Mouse (Mus musculus): Measurements from ENCODE around the gene Tcp11l2. TPM values are rescaled to one million over a fixed set of nuclear protein-coding genes. Genes with fewer than 3 reads are reported as not detected.
A peak's percentile ranks its signal among the peaks of the same experiment; 100 is the strongest.

Gene Tcp11l2
- total and polyA plus RNA-seq, 3 experiments = 0.81 to 4.3 TPM; not detected in 1

DNA sequence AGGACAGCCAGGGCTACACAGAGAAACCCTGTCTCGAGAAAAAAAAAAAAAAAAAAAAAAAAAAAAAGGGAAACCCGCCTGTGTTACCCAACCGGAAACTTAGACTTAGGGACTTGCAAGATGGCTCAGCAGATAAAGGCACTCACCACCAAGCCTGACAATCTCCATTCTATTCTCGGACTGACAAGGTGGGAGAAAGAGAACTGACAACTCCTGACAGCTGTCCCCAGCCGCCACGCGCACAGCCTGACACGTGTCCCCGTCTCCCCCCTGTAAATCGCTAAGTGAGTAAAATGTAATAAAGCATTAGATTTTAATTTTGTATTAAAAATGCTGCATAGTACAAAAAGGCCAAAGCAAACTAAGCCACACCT, 26.5 kb upstream of the Tcp11l2 start (continued):
- TF ChIP-seq POLR2AphosphoS5 (IDR thresholded peaks at IDR 0.05; ENCODE audit: borderline replicate concordance, low read depth, low read length) (no peak), SIN3A (IDR thresholded peaks at IDR 0.05; ENCODE audit: low read length) (peak; percentile 97), CTCF (IDR thresholded peaks at IDR 0.05 in 2 of 3, conservative IDR thresholded peaks at IDR 0.05 in 1 of 3; ENCODE audit: control insufficient read depth in 1 of 3, insufficient read depth in 1 of 3, low read depth in 2 of 3, low read length in 3 of 3, poor library complexity in 1 of 3, severe bottlenecking in 1 of 3) (no peak), NRF1 (IDR thresholded peaks at IDR 0.05; ENCODE audit: insufficient read depth, low read depth, low read length, poor library complexity, severe bottlenecking) (no peak)

DNA sequence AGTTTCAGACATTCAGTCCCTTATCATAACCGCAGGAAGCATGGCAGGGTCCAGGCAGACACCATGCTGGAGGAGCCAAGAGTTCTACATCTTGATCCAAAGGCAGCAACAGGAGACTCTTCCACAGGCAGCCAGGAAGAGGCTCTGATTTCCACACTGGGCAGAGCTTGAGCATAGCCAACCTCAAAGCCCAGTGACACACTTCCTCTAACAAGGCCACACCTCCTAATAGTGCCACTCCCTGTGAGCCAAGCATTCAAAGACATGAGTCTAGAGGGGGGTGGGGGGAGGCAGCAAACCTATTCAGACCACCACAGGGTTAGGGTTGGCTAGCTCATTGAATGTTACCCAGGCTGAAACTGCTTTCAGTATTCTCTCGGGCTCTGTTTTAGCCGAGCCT, 24.6 kb upstream of the Tcp11l2 start:
- Histone ChIP-seq H3K9ac (ENCODE audit: control insufficient read depth, low read depth, low read length, poor library complexity, severe bottlenecking) (no peak overlapping the region), H3K27me3 (ENCODE audit: control insufficient read depth in 1 of 2, insufficient read depth in 2 of 2, low read length in 2 of 2) (no peaks in the 10 kb centered on the region), H3K9me3 (replicated peaks; ENCODE audit: insufficient read depth, low read length) (no peaks in the 10 kb centered on the region), H3K27ac (ENCODE audit: control insufficient read depth, low read depth, low read length) (no peak overlapping the region), H3K4me1 (ENCODE audit: control insufficient read depth in 1 of 2, insufficient read depth in 2 of 2, low read length in 2 of 2) (peaks cover 2 to 30% of the 10 kb centered on the region in 2 experiments; a peak in 3 of 4 replicates), H3K4me3 (ENCODE audit: control insufficient read depth in 1 of 2, insufficient read depth in 1 of 2, low read depth in 2 of 2, low read length in 2 of 2) (no peak overlapping the region), H3K36me3 (ENCODE audit: control insufficient read depth in 1 of 2, insufficient read depth in 2 of 2, low read length in 2 of 2) (peaks cover 0 to 28% of the 10 kb centered on the region in 2 experiments; a peak in 2 of 4 replicates), H3K79me2 (ENCODE audit: control insufficient read depth, insufficient read depth, low read length, poor library complexity) (no peaks in the 10 kb centered on the region)
- TF ChIP-seq TAL1 (IDR thresholded peaks at IDR 0.05; ENCODE audit: low read length) (no peak), NELFE (IDR thresholded peaks at IDR 0.05; ENCODE audit: low read depth, low read length) (no peak), MEF2A (IDR thresholded peaks at IDR 0.05; ENCODE audit: extremely low read depth, insufficient replicate concordance, low read depth, low read length, poor library complexity, severe bottlenecking) (no peak), ZC3H11A (IDR thresholded peaks at IDR 0.05; ENCODE audit: low read depth, low read length) (no peak), JUND (IDR thresholded peaks at IDR 0.05; ENCODE audit: low read depth, low read length) (no peak), ELF1 (IDR thresholded peaks at IDR 0.05; ENCODE audit: low read depth, low read length) (no peak), TBP (IDR thresholded peaks at IDR 0.05; ENCODE audit: low read depth, low read length) (no peak)
- no peak for DNase-seq (ENCODE audit: low read depth, low spot score)

GRCm38 (mm10) chr10:84552477-84552876, 23.9 kb upstream of the Tcp11l2 start:
- no peak for TF ChIP-seq SIN3A (IDR thresholded peaks at IDR 0.05; ENCODE audit: low read length)
- no peak for TF ChIP-seq ETS1 (IDR thresholded peaks at IDR 0.05; ENCODE audit: low read depth, low read length)
- no peak for TF ChIP-seq POLR2AphosphoS5 (IDR thresholded peaks at IDR 0.05; ENCODE audit: borderline replicate concordance, low read depth, low read length)
- TF ChIP-seq USF1 (IDR thresholded peaks at IDR 0.05; ENCODE audit: low read depth, low read length) = no peak
- TF ChIP-seq CHD2 (IDR thresholded peaks at IDR 0.05; ENCODE audit: low read length) = no peak
- no peak for TF ChIP-seq SMC3 (IDR thresholded peaks at IDR 0.05; ENCODE audit: low read depth, low read length)
- TF ChIP-seq MAFK (IDR thresholded peaks at IDR 0.05; ENCODE audit: borderline replicate concordance, low read depth, low read length) = no peak
- TF ChIP-seq RAD21 (IDR thresholded peaks at IDR 0.05; ENCODE audit: low read depth, low read length) = no peak
- no peak for TF ChIP-seq CTCF (IDR thresholded peaks at IDR 0.05 in 2 of 3, conservative IDR thresholded peaks at IDR 0.05 in 1 of 3; ENCODE audit: control insufficient read depth in 1 of 3, insufficient read depth in 1 of 3, low read depth in 2 of 3, low read length in 3 of 3, poor library complexity in 1 of 3, severe bottlenecking in 1 of 3)
- no peak for TF ChIP-seq MYC (IDR thresholded peaks at IDR 0.05; ENCODE audit: low read depth, low read length)
- no peak for TF ChIP-seq RCOR1 (IDR thresholded peaks at IDR 0.05; ENCODE audit: low read depth, low read length)
- TF ChIP-seq EP300 (IDR thresholded peaks at IDR 0.05; ENCODE audit: low read depth in 1 of 2, low read length in 2 of 2) = no peak
- no peak for TF ChIP-seq BHLHE40 (IDR thresholded peaks at IDR 0.05; ENCODE audit: borderline replicate concordance, low read depth, low read length)
- TF ChIP-seq JUND (IDR thresholded peaks at IDR 0.05; ENCODE audit: low read depth, low read length) = no peak
- TF ChIP-seq CHD1 (IDR thresholded peaks at IDR 0.05; ENCODE audit: low read depth, low read length) = no peak
- no peak for TF ChIP-seq HCFC1 (IDR thresholded peaks at IDR 0.05; ENCODE audit: low read depth, low read length)
- no peak for TF ChIP-seq TCF12 (IDR thresholded peaks at IDR 0.05; ENCODE audit: low read depth, low read length)
- no peak for TF ChIP-seq ELF1 (IDR thresholded peaks at IDR 0.05; ENCODE audit: low read depth, low read length)
- H3K36me3 ChIP-seq (ENCODE audit: control insufficient read depth in 1 of 2, insufficient read depth in 2 of 2, low read length in 2 of 2) = peaks cover 0 to 28% of the 10 kb centered on the region in 2 experiments; a peak in 2 of 4 replicates
- H3K9ac ChIP-seq (ENCODE audit: control insufficient read depth, low read depth, low read length, poor library complexity, severe bottlenecking) = no peak overlapping the region
- H3K27me3 ChIP-seq (ENCODE audit: control insufficient read depth in 1 of 2, insufficient read depth in 2 of 2, low read length in 2 of 2) = no peaks in the 10 kb centered on the region
- no peak overlapping the region for H3K4me3 ChIP-seq (ENCODE audit: control insufficient read depth in 1 of 2, insufficient read depth in 1 of 2, low read depth in 2 of 2, low read length in 2 of 2)
- no peak overlapping the region for H3K27ac ChIP-seq (ENCODE audit: control insufficient read depth, low read depth, low read length)
- no peaks in the 10 kb centered on the region for H3K79me2 ChIP-seq (ENCODE audit: control insufficient read depth, insufficient read depth, low read length, poor library complexity)
- no peaks in the 10 kb centered on the region for H3K9me3 ChIP-seq (replicated peaks; ENCODE audit: insufficient read depth, low read length)
- no peak for DNase-seq (ENCODE audit: low read depth, low spot score)
- peaks cover 2 to 30% of the 10 kb centered on the region in 2 experiments; a peak in 3 of 4 replicates for H3K4me1 ChIP-seq (ENCODE audit: control insufficient read depth in 1 of 2, insufficient read depth in 2 of 2, low read length in 2 of 2)

All from MEL (cell line).